Comparison of ENCODE assay signal across 8 mouse cellular contexts in genomic region chr12:99561333-99561766, GRCm38 (mm10). TPM values are rescaled to one million over a fixed set of nuclear protein-coding genes. Genes with fewer than 3 reads are reported as not detected.
DNase-seq lines count a peak whose midpoint lies in the region; ATAC-seq and TF ChIP-seq lines count a peak whose summit lies in the region.

No protein-coding gene starts in this region.

- H3K36me3 ChIP-seq in heart, adult 2 months (ENCODE audit: control insufficient read depth, insufficient read depth, low read length) = peaks cover 13% of the 10 kb centered on the region
- no peaks in the 10 kb centered on the region for H3K36me3 ChIP-seq in liver, embryonic 12.5 days

- no peaks in the 10 kb centered on the region for H3K79me2 ChIP-seq in heart, adult 2 months (replicated peaks; ENCODE audit: control insufficient read depth, insufficient read depth, low read length)

- no peak for DNase-seq in heart, adult 2 months
- no peak for DNase-seq in heart, postnatal 14 days
- DNase-seq in Muller cell, postnatal 12 days (ENCODE audit: inconsistent ontology term) = peak; percentile 27
- DNase-seq in forelimb bud, embryonic 11.5 days (ENCODE audit: low read depth, low spot score) = peak; percentile 89
- peak; percentile 33 for DNase-seq in retina, postnatal 1 day
- no peak for DNase-seq in frontal cortex, postnatal 10 days (ENCODE audit: low spot score in 2 of 2)

- intact Hi-C loops in heart, adult 2 months (cut with DNase I) = loop anchor here (5.0 kb wide), 2 partner anchors 219 to 464 kb away; no protein-coding TSS in a partner anchor
- intact Hi-C loops in heart, postnatal 14 days (cut with DNase I) = loop anchor here (5.0 to 10.0 kb wide), 3 partner anchors 63 to 321 kb away; partner anchors contain the start of genes Efcab11 and Tdp1

- H3K27ac ChIP-seq in heart, adult 2 months = peak overlapping the region; percentile 96
- peak overlapping the region; percentile 73 for H3K27ac ChIP-seq in liver, embryonic 12.5 days

- H3K4me2 ChIP-seq in liver, embryonic 12.5 days = peak overlapping the region; percentile 82

- peaks cover 14% of the 10 kb centered on the region for H3K4me1 ChIP-seq in heart, adult 2 months (ENCODE audit: control insufficient read depth, insufficient read depth, low read length)
- H3K4me1 ChIP-seq in liver, embryonic 12.5 days = peaks cover 55% of the 10 kb centered on the region

- no peak for ATAC-seq in liver, embryonic 12.5 days
- no peak for ATAC-seq in frontal cortex, adult (ENCODE audit: low TSS enrichment)

- H3K27me3 ChIP-seq in heart, adult 2 months (ENCODE audit: control insufficient read depth, insufficient read depth, low read length) = no peaks in the 10 kb centered on the region
- 0 out of 2 replicates have a peak, but pooled peaks cover 4% of the 10 kb centered on the region for H3K27me3 ChIP-seq in liver, embryonic 12.5 days (replicated peaks)

- no peak for TF ChIP-seq EP300 in heart, adult 2 months (IDR thresholded peaks at IDR 0.05; ENCODE audit: insufficient read depth, low read depth, low read length)

- no peaks in the 10 kb centered on the region for H3K9me3 ChIP-seq in liver, embryonic 12.5 days (replicated peaks)

- H3K9ac ChIP-seq in heart, adult 2 months (ENCODE audit: low read depth, low read length) = no peak overlapping the region; the same call in 1 of the 2 replicates
- H3K9ac ChIP-seq in liver, embryonic 12.5 days = peak overlapping the region; percentile 14; the same call in 1 of the 2 replicates

- peak overlapping the region; percentile 3; the same call in 1 of the 2 replicates for H3K4me3 ChIP-seq in heart, adult 2 months
- peak overlapping the region; percentile 73 for H3K4me3 ChIP-seq in liver, embryonic 12.5 days

- WGBS in heart, adult 2 months = 48% methylated on average over 3 of the region's 3 CpGs
- 10% methylated on average over 3 of the region's 3 CpGs for WGBS in liver, embryonic 12.5 days (ENCODE audit: insufficient replicate concordance)

- TF ChIP-seq CTCF in heart, adult 2 months (IDR thresholded peaks at IDR 0.05) = no peak

- TF ChIP-seq POLR2A in heart, adult 2 months (IDR thresholded peaks at IDR 0.05; ENCODE audit: insufficient read depth, low read depth, low read length) = no peak

RNA-seq across cellular contexts. Expression of gene Foxn3, which starts 2.0 kb away (rescaled TPM):
- 100 to 1,000 TPM; 106 to 117 TPM for total RNA-seq in heart, adult 2 months (2021)
- 28.1 and 40.4 TPM in 2 replicates for polyA plus RNA-seq in heart, adult 2 months (2012; rRNA removed)
- 100 to 1,000 TPM; 126 to 142 TPM for total RNA-seq in heart, postnatal 14 days (2021)
- 25.8 and 26.5 TPM in 2 replicates for polyA plus RNA-seq in liver, embryonic 12.5 days (2016; fragmentation: Nextera tagmentation; extraction: Ambion mirVana)

Comparison
In these comparisons a context has a peak if more than half of its experiments do, and no peak if none do; other contexts are left out.
1. DNase-seq: peak in Muller cell, postnatal 12 days (single experiment), forelimb bud, embryonic 11.5 days (single experiment) and retina, postnatal 1 day (single experiment); none in heart, adult 2 months (0 of 2), heart, postnatal 14 days (0 of 2) and frontal cortex, postnatal 10 days (0 of 2).